Mouse (Mus musculus): ENCODE results near the gene S100pbp. TPM values are rescaled to one million over a fixed set of nuclear protein-coding genes. Genes with fewer than 3 reads are reported as not detected.

S100pbp gene
- polyA plus RNA-seq, 1 experiment from 2014 or later: 25.4 TPM

DNA sequence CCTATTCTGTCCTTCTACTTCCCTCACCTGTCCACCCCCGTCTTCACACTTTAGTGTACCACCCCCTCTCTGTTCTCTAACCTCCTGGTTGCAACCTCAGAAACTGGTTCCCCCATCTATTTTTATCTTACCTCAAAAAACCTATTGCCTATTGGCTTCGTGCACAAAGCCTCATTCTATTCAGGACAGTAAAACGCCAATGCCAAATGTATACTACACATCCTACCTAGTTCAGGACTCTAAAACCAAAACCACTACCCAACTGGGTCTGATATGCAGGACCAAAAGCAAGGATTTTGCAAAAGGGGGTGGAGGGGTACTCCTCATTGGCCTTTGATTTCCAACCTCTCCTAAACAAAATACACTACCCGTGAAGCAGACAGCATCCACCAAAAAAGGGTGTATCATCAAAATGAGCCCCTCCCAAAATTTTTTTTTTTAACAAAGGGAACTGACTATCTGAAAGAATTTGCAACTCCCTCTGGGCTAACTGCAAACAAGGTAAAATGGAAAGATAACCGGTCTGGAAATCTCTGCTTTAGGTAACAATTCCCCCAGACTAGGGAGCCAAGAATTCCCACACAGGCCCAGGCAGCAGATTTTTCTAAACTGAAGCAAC is 1.4 kb downstream of the S100pbp start:
- 37% methylated on average over 5 of the region's 5 CpGs for WGBS
- peak overlapping the region; percentile 65 for H3K4me3 ChIP-seq
- peaks cover 4% of the 10 kb centered on the region; the same call in 1 of the 2 replicates for H3K36me3 ChIP-seq

DNA sequence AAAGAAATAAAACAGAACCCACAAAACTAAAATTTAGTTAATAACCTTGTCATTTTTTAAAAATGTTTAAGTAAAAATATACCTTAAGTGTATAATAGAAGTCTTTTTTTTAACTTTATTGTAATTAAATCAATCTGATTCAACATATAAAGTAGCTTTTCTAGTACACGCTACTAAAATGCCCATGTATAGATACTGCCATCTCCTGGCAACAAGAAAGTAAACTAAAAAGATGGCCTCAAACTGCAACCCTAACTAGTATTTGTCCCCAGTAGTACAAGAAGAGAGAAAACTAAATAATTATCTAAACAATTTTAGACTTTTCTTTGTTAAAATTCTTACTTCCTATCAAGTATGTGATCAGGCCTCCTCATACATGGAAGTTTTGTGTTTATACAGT is 10.0 kb downstream of the S100pbp start:
- Histone ChIP-seq H3K9me3 (no peaks in the 10 kb centered on the region), H3K36me3 (peaks cover 67% of the 10 kb centered on the region), H3K4me2 (no peak overlapping the region), H3K4me3 (no peak overlapping the region), H3K4me1 (no peaks in the 10 kb centered on the region), H3K27me3 (no peaks in the 10 kb centered on the region), H3K27ac (no peak overlapping the region), H3K9ac (no peak overlapping the region)
- ATAC-seq (ENCODE audit: insufficient number of reproducible peaks, insufficient read depth, low FRiP score, low TSS enrichment, low read depth): no peak
- WGBS: 51% methylated on average over 1 of the region's 1 CpGs

More for the DNA sequence above, 1.4 kb downstream of the S100pbp start:
- ATAC-seq (ENCODE audit: insufficient number of reproducible peaks, insufficient read depth, low FRiP score, low TSS enrichment, low read depth): no peak
- Histone ChIP-seq H3K27ac (peak overlapping the region; percentile 94), H3K27me3 (no peaks in the 10 kb centered on the region), H3K4me2 (peak overlapping the region; percentile 66), H3K4me1 (peaks cover 27% of the 10 kb centered on the region), H3K9ac (peak overlapping the region; percentile 86), H3K9me3 (no peaks in the 10 kb centered on the region)

DNA sequence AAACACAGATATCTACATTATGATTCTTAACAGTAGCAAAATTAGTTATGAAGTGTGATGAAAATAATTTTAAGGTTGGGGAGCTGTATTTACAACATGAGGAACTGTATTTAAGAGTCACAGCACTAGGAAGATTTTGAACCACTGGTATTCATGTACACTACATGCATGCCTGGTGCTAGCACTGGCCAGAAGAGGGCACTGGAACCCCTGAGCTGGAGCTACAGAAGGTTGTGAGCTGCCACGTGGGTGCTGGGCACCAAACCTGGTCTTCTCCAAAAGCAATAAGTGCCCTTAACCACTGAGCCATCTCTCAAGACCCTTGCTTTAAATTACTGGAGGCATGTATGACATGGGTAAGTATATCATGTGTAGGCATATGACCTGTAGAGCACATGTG is 17.0 kb downstream of the S100pbp start:
- no peaks in the 10 kb centered on the region for H3K4me1 ChIP-seq
- H3K36me3 ChIP-seq: peaks cover 68% of the 10 kb centered on the region
- WGBS: 71% methylated on average over 1 of the region's 1 CpGs
- H3K4me2 ChIP-seq: no peak overlapping the region
- H3K27ac ChIP-seq: no peak overlapping the region
- H3K9ac ChIP-seq: no peak overlapping the region
- no peaks in the 10 kb centered on the region for H3K27me3 ChIP-seq
- no peak for ATAC-seq (ENCODE audit: insufficient number of reproducible peaks, insufficient read depth, low FRiP score, low TSS enrichment, low read depth)
- H3K9me3 ChIP-seq: no peaks in the 10 kb centered on the region
- no peak overlapping the region for H3K4me3 ChIP-seq

DNA sequence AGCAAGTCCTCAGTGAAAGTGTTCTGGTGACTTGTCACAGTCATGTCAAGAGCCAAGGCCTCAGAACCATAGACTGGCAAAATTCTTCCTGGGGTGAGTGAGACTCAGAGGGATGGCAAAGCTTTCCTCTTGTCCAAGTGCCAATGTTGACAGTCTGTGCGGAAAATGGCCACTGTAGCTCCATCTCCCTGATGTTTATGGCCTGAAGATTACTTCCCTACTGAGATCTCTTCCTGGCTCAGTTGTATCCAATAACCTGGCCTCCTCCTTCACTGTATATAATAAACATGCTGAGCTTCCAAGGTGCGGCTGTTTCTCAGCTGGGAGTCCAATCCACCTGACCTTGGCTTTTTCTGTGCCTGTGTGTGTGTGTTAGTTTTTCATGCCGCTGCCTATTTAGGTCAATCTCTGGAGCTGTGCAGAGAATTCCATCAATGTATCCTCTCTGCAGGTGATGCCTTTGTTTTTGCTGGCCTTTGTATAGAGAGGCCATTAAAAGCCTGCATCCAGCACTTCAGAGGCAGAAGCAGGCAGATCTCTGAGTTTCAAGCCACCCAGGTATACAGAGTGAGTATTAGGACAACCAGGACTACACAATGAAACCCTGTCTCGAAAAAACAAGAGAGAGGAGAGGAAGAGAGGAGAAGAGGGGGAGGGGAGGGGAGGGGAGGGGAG is 27.8 kb downstream of the S100pbp start:
- Histone ChIP-seq H3K4me1 (no peaks in the 10 kb centered on the region), H3K27ac (no peak overlapping the region), H3K27me3 (no peaks in the 10 kb centered on the region), H3K9ac (no peak overlapping the region), H3K9me3 (no peaks in the 10 kb centered on the region), H3K4me3 (no peak overlapping the region), H3K36me3 (peaks cover 63% of the 10 kb centered on the region), H3K4me2 (no peak overlapping the region)
- 90% methylated on average over 4 of the region's 4 CpGs for WGBS
- no peak for ATAC-seq (ENCODE audit: insufficient number of reproducible peaks, insufficient read depth, low FRiP score, low TSS enrichment, low read depth)

DNA sequence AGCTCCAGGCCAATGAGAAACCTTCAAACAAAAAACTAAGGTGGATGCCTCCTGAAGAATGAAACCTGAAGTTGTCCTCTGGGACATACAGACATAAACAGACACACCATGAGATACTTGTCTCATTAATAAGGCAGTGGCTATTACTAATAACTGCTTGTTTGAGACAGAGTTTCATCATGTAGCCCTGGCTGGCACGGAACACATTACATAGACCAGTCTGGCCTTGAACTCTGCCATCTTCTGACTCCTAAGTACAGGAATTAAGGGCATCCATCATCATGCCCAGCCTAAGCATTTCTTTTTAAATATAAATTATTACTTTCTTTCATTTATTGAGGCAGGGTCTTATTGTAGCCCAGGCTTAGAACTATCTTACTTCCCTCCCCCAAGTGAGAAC is 28.5 kb downstream of the S100pbp start:
- no peak overlapping the region for H3K4me2 ChIP-seq
- no peak overlapping the region for H3K27ac ChIP-seq
- H3K4me3 ChIP-seq: no peak overlapping the region
- ATAC-seq (ENCODE audit: insufficient number of reproducible peaks, insufficient read depth, low FRiP score, low TSS enrichment, low read depth): no peak
- peaks cover 63% of the 10 kb centered on the region for H3K36me3 ChIP-seq
- H3K9ac ChIP-seq: no peak overlapping the region
- H3K27me3 ChIP-seq: no peaks in the 10 kb centered on the region
- 94% methylated on average over 1 of the region's 1 CpGs for WGBS
- no peaks in the 10 kb centered on the region for H3K9me3 ChIP-seq
- no peaks in the 10 kb centered on the region for H3K4me1 ChIP-seq

DNA sequence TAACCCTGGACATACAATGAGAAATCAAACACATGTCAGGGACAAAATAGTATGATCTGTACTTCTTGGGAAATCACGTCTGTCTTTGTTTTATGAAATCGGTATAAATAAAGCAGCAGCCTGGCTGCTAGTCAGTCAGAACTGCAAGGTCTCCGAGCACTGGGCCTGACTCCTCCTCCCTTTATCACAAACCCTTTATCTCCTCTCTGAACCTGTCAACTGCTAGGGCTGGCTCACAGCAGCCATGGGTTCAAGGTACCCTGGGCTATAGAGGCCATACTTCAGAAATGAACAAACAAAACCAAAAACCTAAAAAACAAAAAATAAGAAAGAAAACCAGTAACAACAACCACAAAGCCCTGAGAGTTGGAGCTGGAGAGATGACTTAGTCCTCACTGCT is 31.0 kb downstream of the S100pbp start:
- H3K4me2 ChIP-seq: no peak overlapping the region
- H3K9ac ChIP-seq: no peak overlapping the region
- H3K36me3 ChIP-seq: peaks cover 64% of the 10 kb centered on the region
- no peak overlapping the region for H3K27ac ChIP-seq
- no peaks in the 10 kb centered on the region for H3K27me3 ChIP-seq
- no peaks in the 10 kb centered on the region for H3K4me1 ChIP-seq
- ATAC-seq (ENCODE audit: insufficient number of reproducible peaks, insufficient read depth, low FRiP score, low TSS enrichment, low read depth): no peak
- 79% methylated on average over 3 of the region's 3 CpGs for WGBS
- H3K9me3 ChIP-seq: no peaks in the 10 kb centered on the region
- H3K4me3 ChIP-seq: no peak overlapping the region

DNA sequence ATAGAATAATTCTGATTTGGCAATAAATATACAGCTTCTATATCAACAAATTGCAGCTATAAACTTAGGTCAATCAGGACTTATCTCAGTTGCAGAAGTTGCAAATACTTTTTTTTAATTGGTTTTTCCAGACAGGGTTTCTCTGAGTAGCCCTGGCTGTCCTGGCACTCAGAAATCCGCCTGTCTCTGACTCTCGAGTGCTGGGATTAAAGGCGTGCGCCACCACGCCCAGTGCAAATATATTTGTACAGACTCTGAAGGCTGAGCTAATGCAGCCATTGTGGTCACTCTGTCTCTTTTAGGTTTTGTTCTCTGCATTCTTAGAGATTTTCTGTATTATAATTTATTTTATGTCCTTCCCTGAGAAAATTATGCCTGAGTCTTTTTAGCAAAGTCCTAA is 32.0 kb downstream of the S100pbp start:
- no peaks in the 10 kb centered on the region for H3K27me3 ChIP-seq
- peaks cover 65% of the 10 kb centered on the region for H3K36me3 ChIP-seq
- 84% methylated on average over 5 of the region's 5 CpGs for WGBS
- H3K4me2 ChIP-seq: no peak overlapping the region
- no peak overlapping the region for H3K4me3 ChIP-seq
- H3K4me1 ChIP-seq: no peaks in the 10 kb centered on the region
- no peak for ATAC-seq (ENCODE audit: insufficient number of reproducible peaks, insufficient read depth, low FRiP score, low TSS enrichment, low read depth)
- H3K9ac ChIP-seq: no peak overlapping the region
- H3K9me3 ChIP-seq: no peaks in the 10 kb centered on the region
- H3K27ac ChIP-seq: no peak overlapping the region

DNA sequence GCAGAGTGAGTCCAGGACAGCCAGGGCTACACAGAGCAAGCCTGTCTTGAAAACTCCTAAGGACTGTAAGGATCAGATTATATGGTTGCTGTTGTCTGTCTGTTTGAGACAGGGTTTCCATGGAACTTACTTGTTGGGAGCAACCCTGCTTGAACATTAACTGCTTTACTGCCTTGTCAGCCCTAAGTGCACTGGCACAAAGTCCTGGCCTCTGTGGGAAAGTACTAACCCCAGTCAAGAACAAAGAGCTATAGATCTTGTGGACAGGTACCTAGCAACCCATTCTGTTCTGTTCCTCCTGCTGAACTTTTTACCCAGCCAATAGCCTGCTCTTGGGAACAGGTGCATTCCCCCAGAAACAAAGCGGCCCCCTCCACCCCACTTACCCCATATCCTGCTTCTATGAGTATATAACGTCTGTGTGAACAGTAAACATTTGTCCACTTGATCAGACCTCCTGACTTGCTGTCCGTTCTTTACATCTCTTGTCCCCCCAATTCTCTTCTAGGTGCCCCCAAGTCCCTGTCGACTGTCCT is 38.2 kb downstream of the S100pbp start:
- ATAC-seq (ENCODE audit: insufficient number of reproducible peaks, insufficient read depth, low FRiP score, low TSS enrichment, low read depth): no peak
- 94% methylated on average over 4 of the region's 4 CpGs for WGBS
- H3K4me2 ChIP-seq: no peak overlapping the region

DNA sequence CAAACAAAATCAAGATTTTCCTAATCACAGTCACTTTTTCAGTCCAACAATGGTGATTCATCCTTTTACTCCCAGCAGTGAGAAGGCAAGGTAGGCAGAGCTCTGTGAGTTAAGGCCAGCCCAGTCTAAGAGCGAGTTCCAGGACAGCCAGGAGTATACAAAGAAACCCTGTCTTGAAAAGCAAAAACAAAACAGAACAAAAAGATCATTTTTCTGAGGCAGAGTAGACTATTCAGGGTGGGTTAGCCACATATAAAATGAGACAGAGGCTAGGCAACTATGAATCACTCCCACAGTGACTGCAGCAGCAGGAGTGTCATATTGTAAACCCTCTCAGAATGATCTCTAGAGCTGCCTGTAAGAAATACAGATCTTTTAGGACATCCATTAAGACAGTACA is 40.2 kb downstream of the S100pbp start:
- WGBS: 83% methylated on average over 1 of the region's 1 CpGs
- Histone ChIP-seq H3K9ac (no peak overlapping the region), H3K27ac (no peak overlapping the region), H3K27me3 (no peaks in the 10 kb centered on the region), H3K36me3 (peaks cover 60% of the 10 kb centered on the region), H3K9me3 (no peaks in the 10 kb centered on the region), H3K4me1 (peaks cover 13% of the 10 kb centered on the region), H3K4me3 (no peak overlapping the region), H3K4me2 (no peak overlapping the region)
- no peak for ATAC-seq (ENCODE audit: insufficient number of reproducible peaks, insufficient read depth, low FRiP score, low TSS enrichment, low read depth)

More for the DNA sequence above, 38.2 kb downstream of the S100pbp start:
- Histone ChIP-seq H3K36me3 (peaks cover 79% of the 10 kb centered on the region), H3K4me3 (no peak overlapping the region), H3K9ac (no peak overlapping the region), H3K4me1 (no peaks in the 10 kb centered on the region), H3K27me3 (no peaks in the 10 kb centered on the region), H3K27ac (no peak overlapping the region), H3K9me3 (no peaks in the 10 kb centered on the region)

DNA sequence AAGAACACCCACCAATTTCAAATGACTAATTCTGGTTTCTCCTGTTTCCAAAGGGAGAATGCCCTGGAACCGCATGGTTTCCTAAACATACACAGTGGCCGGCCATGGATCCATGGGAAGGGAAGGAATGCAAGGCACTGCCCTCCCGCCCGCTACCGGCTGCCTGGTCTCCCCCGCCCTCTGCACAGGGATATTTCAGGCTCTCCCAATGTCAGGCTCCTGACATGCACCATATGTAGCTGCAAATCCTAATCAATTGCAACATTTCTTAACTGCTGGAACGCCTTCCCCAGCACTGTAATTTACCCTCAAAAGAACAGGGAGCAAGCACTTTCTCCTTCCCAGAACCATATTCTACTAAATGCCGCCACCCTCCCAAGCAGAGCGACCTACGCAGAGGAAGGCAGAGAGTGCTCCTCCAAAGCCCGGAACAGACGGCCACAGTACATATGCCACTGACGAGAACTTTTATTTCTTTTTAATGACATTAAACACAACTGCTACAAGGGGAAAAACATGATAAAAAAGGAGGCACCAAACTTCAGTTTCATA is 41.9 kb downstream of the S100pbp start:
- peaks cover 21% of the 10 kb centered on the region for H3K4me1 ChIP-seq
- no peak overlapping the region for H3K4me2 ChIP-seq
- no peaks in the 10 kb centered on the region for H3K27me3 ChIP-seq
- H3K27ac ChIP-seq: no peak overlapping the region
- no peak overlapping the region for H3K9ac ChIP-seq
- ATAC-seq (ENCODE audit: insufficient number of reproducible peaks, insufficient read depth, low FRiP score, low TSS enrichment, low read depth): no peak
- no peak overlapping the region for H3K4me3 ChIP-seq
- peaks cover 45% of the 10 kb centered on the region for H3K36me3 ChIP-seq
- 79% methylated on average over 13 of the region's 13 CpGs for WGBS
- no peaks in the 10 kb centered on the region for H3K9me3 ChIP-seq

DNA sequence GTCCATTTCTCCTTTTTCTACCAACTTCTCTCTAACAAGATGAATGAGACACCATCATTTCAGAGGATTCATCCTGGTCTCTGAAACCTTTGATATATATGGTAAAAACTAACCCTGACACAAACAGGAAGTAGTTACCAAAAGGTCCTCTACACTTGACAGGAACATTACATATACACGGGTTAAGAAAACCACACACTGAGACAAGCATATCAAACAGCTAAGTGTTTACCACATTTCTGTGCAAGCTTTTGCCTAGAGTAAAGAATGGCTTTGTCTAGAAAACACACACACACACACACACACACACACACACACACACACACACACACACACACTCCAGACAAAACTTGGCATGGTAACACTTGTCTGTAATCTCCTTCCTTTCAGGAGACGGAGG is 43.1 kb downstream of the S100pbp start:
- Histone ChIP-seq H3K4me1 (peaks cover 29% of the 10 kb centered on the region), H3K36me3 (peaks cover 32% of the 10 kb centered on the region), H3K4me2 (no peak overlapping the region), H3K9ac (no peak overlapping the region), H3K4me3 (no peak overlapping the region), H3K9me3 (no peaks in the 10 kb centered on the region), H3K27ac (no peak overlapping the region), H3K27me3 (no peaks in the 10 kb centered on the region)
- WGBS: 58% methylated on average over 2 of the region's 2 CpGs
- ATAC-seq (ENCODE audit: insufficient number of reproducible peaks, insufficient read depth, low FRiP score, low TSS enrichment, low read depth): no peak

DNA sequence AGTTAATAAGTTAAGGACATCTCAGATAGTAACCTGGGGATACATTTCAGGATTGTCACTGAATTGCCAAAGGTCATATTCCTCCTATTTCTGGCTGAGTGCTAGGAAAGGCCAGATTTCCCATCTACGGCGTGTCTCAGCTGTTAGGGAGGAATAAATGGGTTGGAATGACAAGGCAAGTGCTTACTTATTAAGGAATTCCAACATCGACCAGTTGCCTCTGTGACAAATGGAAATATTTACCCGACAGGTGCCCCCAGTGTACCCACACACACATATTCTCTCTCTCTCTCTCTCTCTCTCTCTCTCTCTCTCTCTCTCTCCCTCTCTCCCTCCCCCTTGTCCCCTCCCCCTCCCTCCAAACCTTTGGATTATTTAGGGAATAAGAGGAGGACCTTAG is 43.6 kb downstream of the S100pbp start:
- H3K9me3 ChIP-seq: no peaks in the 10 kb centered on the region
- H3K36me3 ChIP-seq: peaks cover 28% of the 10 kb centered on the region
- no peak overlapping the region for H3K27ac ChIP-seq
- ATAC-seq (ENCODE audit: insufficient number of reproducible peaks, insufficient read depth, low FRiP score, low TSS enrichment, low read depth): no peak
- H3K27me3 ChIP-seq: no peaks in the 10 kb centered on the region
- H3K4me3 ChIP-seq: no peak overlapping the region
- 79% methylated on average over 4 of the region's 4 CpGs for WGBS
- H3K4me2 ChIP-seq: no peak overlapping the region
- H3K4me1 ChIP-seq: peaks cover 34% of the 10 kb centered on the region
- no peak overlapping the region for H3K9ac ChIP-seq

Measured in embryonic facial prominence, embryonic 13.5 days (tissue).